Mouse (Mus musculus) E14TG2a.4 (cell line): Measurements from ENCODE around the gene Gm20683.
"Not testable (repeated sequence)": the region's sequence is repeated elsewhere in the genome, so short reads cannot be mapped to it uniquely, and the experiment has no call there.

Source experiments
- H3K27me3 ChIP-seq: 2 replicates; pipeline ENCODE4 v1.6.1; 2014; ENCODE audit warnings: low read length, control low read depth; ENCODE audit not compliant: insufficient read depth
- H3K36me3 ChIP-seq: 2 replicates; pipeline ENCODE4 v1.6.1; 2014; ENCODE audit warnings: low read length, control low read depth; ENCODE audit not compliant: insufficient read depth
- H3K4me1 ChIP-seq: replicated peaks from 2 replicates; pipeline ENCODE4 v1.6.1; 2014; ENCODE audit warnings: low read depth, low read length, control low read depth
- H3K4me3 ChIP-seq: replicated peaks from 2 replicates; pipeline ENCODE4 v1.5.1; 2014; ENCODE audit warnings: mild to moderate bottlenecking, low read length
- H3K9me3 ChIP-seq: 2 replicates; pipeline ENCODE4 v1.6.1; 2014; ENCODE audit warnings: low read length, control low read depth
- CTCF ChIP-seq: conservative IDR thresholded peaks from 2 replicates; pipeline ENCODE4 v1.5.1; 2014; ENCODE audit warnings: low read length
- NANOG ChIP-seq: IDR thresholded peaks from 2 replicates; pipeline ENCODE4 v1.6.1; 2014; ENCODE audit warnings: borderline replicate concordance, low read length, mixed read lengths
- POU5F1 ChIP-seq: IDR thresholded peaks from 2 replicates; pipeline ENCODE4 v1.6.1; 2014; ENCODE audit warnings: low read length, borderline replicate concordance

Gm20683 gene

GRCm38 (mm10) chr17:25818851-25819780, 22.4 kb downstream of the Gm20683 start:
- H3K4me3 ChIP-seq, result peak overlapping the region; percentile 82
- H3K27me3 ChIP-seq, result peaks cover 51% of the 10 kb centered on the region
- H3K9me3 ChIP-seq, result no peaks in the 10 kb centered on the region
- peaks cover 49% of the 10 kb centered on the region for H3K4me1 ChIP-seq
- no peaks in the 10 kb centered on the region for H3K36me3 ChIP-seq
- TF ChIP-seq POU5F1, result no peak
- no peak for TF ChIP-seq CTCF
- no peak for TF ChIP-seq NANOG

GRCm38 (mm10) chr17:25817662-25818061, 23.9 kb downstream of the Gm20683 start:
- TF ChIP-seq CTCF, result no peak
- Histone ChIP-seq H3K4me3 (no peak overlapping the region), H3K4me1 (peaks cover 45% of the 10 kb centered on the region), H3K9me3 (0 out of 2 replicates have a peak, but pooled peaks cover 6% of the 10 kb centered on the region), H3K36me3 (no peaks in the 10 kb centered on the region), H3K27me3 (peaks cover 60% of the 10 kb centered on the region)

- TF ChIP-seq CTCF (peak; percentile 38), NANOG (no peak)
- H3K4me1 ChIP-seq, result peaks cover 34% of the 10 kb centered on the region
- peaks cover 91% of the 10 kb centered on the region for H3K27me3 ChIP-seq
- 0 out of 2 replicates have a peak, but pooled peaks cover 8% of the 10 kb centered on the region for H3K9me3 ChIP-seq
- H3K4me3 ChIP-seq, result peak overlapping the region; percentile 51
- no peaks in the 10 kb centered on the region for H3K36me3 ChIP-seq
Observed at GRCm38 (mm10) chr17:25813471-25813870, 28.1 kb downstream of the Gm20683 start.

DNA sequence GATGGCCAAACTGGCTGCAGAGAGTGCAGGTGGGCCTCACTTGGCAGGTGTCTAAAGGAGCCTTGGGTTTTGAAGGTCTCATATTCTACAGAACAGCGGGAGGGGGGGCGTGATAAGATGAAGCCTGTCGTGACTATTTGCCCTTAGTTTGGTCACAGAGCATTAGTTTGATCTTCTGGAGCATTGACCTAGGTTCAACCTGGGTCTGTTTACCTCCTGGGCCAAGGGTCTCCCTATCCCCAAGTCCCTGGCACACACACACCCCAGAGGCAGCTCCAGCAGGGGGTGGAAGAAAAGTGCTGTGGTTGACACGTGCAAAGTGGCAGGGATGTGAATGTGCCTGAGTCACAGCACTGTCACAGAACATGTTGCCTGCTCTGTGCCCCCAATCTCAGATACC, 30.7 kb downstream of the Gm20683 start:
- TF ChIP-seq POU5F1 (no peak), CTCF (no peak)
- H3K4me1 ChIP-seq, result peaks cover 18% of the 10 kb centered on the region
- H3K36me3 ChIP-seq, result no peaks in the 10 kb centered on the region
- no peak overlapping the region for H3K4me3 ChIP-seq
- 0 out of 2 replicates have a peak, but pooled peaks cover 8% of the 10 kb centered on the region for H3K9me3 ChIP-seq
- peaks cover 78% of the 10 kb centered on the region for H3K27me3 ChIP-seq

DNA sequence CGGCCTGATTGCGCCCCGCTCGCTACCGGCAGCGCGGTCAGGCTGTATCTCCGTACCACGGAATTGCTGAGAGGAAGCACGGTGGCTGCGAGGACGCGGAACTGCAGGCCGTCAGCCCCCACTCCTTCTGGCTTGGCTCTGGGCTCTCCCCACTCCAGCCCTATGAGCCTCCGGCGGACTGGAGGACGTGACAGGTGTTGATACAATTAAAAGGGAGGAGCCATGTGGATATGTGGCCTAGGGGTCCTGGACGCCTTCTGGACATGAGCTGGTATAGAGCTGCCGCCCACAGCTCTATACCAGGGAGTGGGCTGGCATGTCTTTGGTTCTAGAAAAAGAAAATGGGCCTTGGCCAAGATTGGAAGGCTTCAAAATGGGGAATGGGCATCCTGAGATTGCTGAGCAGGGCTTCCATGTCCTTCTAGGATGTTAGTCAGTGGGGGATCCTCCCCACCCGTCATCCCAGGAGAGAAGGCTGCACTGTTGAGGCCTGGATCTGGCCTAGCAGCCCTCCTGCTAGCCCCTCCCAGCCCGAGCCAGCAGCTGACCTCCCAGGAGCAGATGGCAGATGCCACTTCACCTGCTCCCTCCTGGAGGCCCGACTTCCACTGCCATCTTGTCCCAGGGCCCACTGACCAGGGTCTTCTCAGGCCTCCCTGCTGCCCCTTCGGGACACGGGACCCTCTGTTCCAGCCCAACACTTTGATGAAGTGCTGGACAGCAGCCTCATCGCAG, 31.8 kb downstream of the Gm20683 start:
- Histone ChIP-seq H3K9me3 (0 out of 2 replicates have a peak, but pooled peaks cover 8% of the 10 kb centered on the region), H3K27me3 (peaks cover 71% of the 10 kb centered on the region), H3K36me3 (no peaks in the 10 kb centered on the region), H3K4me1 (peaks cover 18% of the 10 kb centered on the region), H3K4me3 (peak overlapping the region; percentile 92)
- TF ChIP-seq CTCF (no peak), POU5F1 (no peak), NANOG (no peak)

DNA sequence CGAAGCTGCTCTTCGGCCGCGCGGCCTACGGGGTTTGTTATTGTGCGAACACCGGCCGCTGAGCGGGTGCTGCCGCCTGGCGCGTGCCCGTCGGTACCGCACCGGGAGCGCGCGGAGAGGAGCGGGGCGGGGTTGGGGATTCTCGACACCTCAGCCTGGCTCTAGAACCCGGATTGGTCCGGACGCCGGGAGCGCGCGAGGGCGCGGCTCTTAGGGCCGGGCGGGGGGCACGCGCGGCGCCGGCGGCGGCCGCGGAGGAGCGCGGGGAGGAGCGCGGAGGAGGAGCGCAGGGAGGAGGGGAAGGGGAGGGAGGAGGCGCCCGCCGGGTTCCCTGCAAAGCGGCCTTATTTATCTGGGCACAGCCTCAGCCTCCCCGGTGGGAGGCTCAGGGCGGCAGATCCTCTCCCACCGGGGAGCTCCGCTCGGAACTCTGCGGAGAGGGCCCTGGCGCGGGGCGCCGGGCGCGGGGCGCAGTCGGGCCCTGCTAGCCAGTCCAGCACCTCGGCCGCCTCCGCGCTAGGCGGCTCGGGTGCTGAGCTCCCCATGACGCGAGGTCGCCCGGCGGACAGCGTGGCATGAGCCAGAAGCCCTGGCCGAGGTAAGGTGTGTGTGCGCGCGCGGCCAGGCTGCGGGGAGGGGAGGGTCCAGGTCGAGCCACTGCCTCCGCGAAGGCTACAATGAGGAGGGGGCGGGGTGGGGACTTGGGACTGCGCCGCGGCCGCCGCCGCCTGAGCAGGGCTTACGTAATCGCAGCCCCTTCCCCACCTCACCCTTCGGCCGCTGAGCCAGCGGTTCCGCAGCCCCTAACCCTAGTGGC, 32.6 kb downstream of the Gm20683 start, which contains the start of gene Fbxl16:
TSS of gene Fbxl16 (plus strand) at position 297 of the 817 bp plus-strand sequence.
- H3K27me3 ChIP-seq, result peaks cover 67% of the 10 kb centered on the region
- peaks cover 18% of the 10 kb centered on the region for H3K4me1 ChIP-seq
- H3K36me3 ChIP-seq, result no peaks in the 10 kb centered on the region
- H3K4me3 ChIP-seq, result peak within 1 kb of the TSS; percentile 92
- TF ChIP-seq CTCF (no peak), POU5F1 (no peak), NANOG (no peak)
- 0 out of 2 replicates have a peak, but pooled peaks cover 8% of the 10 kb centered on the region for H3K9me3 ChIP-seq

DNA sequence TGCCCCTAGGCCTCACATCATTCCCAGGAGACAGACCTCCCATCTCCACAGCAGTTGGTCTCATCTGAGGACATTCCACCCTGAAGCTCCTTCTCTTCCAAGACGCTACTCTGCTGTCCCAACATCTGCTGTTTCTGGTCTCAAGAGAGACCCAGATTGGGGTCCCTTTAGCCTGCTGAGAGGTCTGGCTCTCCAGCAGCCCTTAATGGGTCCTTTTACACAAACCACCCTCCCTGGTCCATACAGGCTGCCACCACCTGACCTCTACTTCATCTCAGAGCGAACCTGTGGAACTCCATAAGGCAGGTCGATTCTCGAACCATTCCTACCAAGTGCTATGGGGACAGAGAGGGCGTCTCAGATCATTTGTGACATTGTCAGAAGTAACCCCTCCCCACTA, 33.5 kb downstream of the Gm20683 start:
- Histone ChIP-seq H3K4me1 (peaks cover 20% of the 10 kb centered on the region), H3K4me3 (peak overlapping the region; percentile 92), H3K27me3 (peaks cover 71% of the 10 kb centered on the region), H3K9me3 (0 out of 2 replicates have a peak, but pooled peaks cover 6% of the 10 kb centered on the region), H3K36me3 (no peaks in the 10 kb centered on the region)
- TF ChIP-seq POU5F1 (no peak), NANOG (no peak), CTCF (no peak)

- not testable (repeated sequence) for H3K9me3 ChIP-seq, H3K36me3 ChIP-seq, H3K4me3 ChIP-seq
- Histone ChIP-seq H3K4me1 (peaks cover 22% of the 10 kb centered on the region), H3K27me3 (peaks cover 71% of the 10 kb centered on the region)
- 0 out of 2 replicates have a peak, but pooled peaks have one; percentile 12 for TF ChIP-seq CTCF
Observed at GRCm38 (mm10) chr17:25807452-25807851, 34.1 kb downstream of the Gm20683 start.
